Mouse (Mus musculus) spleen, postnatal 36 days (tissue): ENCODE measurements around the gene 4930524B15Rik.
"Not testable (repeated sequence)": the region's sequence is repeated elsewhere in the genome, so short reads cannot be mapped to it uniquely, and the experiment has no call there.

Experiments
- DNase-seq, 2 experiments: peaks; one replicate each; pipeline ENCODE4 v3.0.0; 2022; ENCODE audit warnings: low spot score in 2 of 2, mixed read lengths in 1 of 2

4930524B15Rik gene

DNA sequence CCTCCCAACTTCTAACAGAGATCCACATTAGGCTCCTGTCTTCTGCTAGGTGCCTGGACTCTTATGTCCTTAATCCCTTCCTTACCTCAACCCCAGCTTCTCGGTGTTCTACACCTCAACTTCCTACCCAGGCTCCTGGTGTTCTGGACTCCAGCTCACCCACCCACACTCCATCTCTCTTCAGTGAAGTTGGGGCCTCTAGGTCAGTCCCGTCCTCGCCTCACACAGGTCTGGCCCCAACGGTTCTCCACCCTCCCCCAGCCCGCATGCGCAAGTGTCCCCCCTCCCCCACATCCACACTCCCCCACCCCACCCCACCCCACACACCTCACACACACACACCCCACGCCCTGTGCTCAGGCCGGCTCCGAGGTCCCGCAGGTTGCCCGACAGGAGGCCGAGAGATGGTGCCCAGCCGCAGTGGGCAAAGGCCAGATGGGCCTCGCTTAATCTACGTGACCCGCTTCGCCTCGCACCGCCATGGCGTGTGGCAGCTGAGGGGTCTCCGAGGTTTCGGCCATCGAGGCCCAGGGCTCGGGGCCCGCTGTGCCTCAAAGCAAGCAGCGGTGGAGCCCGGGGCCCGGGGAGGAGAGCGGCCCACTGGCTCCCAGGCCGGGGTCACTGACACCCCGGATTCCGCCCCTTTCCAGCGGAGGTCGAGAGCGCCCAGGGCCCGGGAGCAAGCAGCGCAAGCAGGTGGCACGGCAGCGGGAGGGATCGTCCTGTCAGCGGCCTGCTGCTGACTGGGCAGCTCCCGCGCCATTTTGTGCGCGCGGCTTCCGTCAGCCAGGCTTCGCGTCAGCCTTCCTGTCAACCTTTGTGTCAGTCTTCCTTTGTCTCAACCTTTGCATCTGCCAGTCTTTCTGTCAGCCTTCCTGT is at the start of gene 4930524B15Rik:
4930524B15Rik (plus strand) TSS at position 337 of the 879 bp plus-strand sequence.
- no peak for DNase-seq

GRCm38 (mm10) chr11:31917769-31918168 is 47.6 kb upstream of the 4930524B15Rik start:
- no peak for DNase-seq

- no peak for DNase-seq
Measured at GRCm38 (mm10) chr11:31930051-31930450, 35.3 kb upstream of the 4930524B15Rik start.

DNA sequence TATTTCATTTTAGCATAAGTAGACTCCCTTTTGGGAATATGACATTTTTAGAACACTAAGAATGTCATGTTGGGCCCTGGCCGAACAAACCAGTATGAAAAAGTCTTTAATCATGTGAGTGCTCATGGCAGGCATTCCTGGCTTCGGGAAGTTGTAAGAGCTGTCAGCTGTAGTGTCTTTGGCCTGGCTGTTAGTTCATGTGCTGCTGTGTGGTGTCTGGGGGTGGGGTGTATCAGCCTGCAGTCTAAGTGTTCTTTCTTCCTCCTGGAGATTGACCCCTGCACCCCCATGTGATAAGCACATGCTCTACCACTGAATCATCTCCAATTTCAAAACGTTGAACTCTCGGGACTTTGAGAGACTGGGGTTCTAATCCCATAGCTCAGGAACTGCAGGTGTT is 29.7 kb upstream of the 4930524B15Rik start:
- DNase-seq: no peak

- no peak for DNase-seq
Measured at GRCm38 (mm10) chr11:31936910-31937525, 28.4 kb upstream of the 4930524B15Rik start.

DNA sequence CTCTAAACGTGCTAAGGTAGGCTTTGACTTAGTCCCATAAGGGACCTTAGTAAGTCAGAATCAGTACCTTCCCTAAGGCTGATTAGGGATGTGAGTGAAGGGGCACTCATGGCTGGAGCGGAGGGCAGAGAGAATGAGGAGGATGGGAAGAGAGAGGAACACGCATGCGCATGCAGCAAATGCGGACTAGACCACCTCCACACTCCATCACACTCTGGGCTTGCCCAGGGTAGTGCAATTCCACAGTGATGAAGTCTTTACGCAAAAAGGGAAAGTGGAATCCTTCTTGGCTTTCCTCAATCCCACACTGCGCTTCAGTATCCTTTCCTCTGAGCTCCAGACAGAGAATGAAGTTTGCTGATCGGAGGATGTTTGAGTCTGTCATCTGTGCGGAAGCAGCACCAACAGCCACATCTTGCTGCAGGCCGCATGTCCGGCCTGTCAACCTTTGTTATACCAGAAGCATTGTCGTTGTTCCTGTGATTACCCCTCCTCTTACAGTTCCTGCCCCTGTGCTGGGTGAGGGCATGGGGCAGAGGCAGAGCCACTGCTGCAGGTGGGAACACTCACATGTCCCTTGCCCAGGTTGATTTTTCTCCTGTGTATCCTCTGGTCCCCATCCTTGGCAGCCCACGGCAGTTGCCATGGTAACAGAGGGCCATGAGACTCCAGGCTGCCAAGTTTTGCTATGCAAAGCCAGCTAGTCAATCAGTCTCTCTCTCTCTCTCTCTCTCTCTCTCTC is 24.3 kb upstream of the 4930524B15Rik start:
- no peak for DNase-seq

- DNase-seq: no peak
Measured at GRCm38 (mm10) chr11:31941640-31942638, 23.5 kb upstream of the 4930524B15Rik start.

GRCm38 (mm10) chr11:31945471-31945870 is 19.9 kb upstream of the 4930524B15Rik start:
- DNase-seq: no peak

- DNase-seq: no peak
Measured at GRCm38 (mm10) chr11:31948462-31949330, 16.7 kb upstream of the 4930524B15Rik start.

GRCm38 (mm10) chr11:31949331-31949785 is 16.0 kb upstream of the 4930524B15Rik start:
- peak; percentile 33 to 65 for DNase-seq

GRCm38 (mm10) chr11:31960071-31960470 is 5.3 kb upstream of the 4930524B15Rik start:
- DNase-seq: no peak

GRCm38 (mm10) chr11:31963993-31964392 is 1.4 kb upstream of the 4930524B15Rik start:
- DNase-seq: no peak

DNA sequence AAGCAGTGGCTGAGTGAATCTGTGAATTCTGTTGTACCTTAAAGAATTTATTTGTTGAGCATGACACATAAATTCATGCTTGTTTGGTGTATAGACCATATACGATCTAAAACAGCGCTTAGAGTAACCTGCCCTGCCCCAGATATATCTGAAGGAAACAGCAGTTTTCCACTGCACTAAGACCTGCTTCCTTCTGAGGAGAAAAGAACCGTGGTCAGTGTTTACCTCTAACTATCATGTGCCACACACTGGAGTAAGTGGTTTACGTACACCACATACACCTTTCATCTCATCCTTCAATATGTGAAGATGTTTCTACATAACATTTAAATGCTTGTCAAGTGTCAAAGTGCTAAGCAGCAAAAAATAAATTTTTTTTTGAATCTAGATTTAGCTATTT is 8.7 kb downstream of the 4930524B15Rik start:
- DNase-seq: no peak

GRCm38 (mm10) chr11:31974826-31975225 is 9.4 kb downstream of the 4930524B15Rik start:
- no peak for DNase-seq

GRCm38 (mm10) chr11:31975678-31976077 is 10.3 kb downstream of the 4930524B15Rik start:
- DNase-seq: no peak

DNA sequence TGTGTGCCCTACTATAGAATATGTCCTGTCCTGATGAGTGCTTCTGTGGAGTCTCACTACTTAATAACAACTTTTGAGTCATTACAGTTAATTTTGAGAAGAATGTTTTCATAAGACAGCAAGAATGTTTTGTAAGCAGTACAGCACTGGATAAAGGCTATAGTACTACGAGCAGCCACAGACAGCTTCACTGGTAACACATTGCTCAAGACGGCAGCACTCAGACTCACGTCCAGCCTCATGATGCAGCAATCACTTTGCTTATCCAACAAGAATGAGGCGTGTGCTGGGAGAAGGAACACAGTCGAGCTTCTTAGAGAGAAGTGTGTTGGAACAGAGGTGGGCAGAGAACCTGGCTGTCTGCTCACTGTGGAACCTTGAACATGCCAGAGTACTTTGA is 10.7 kb downstream of the 4930524B15Rik start:
- DNase-seq: no peak

GRCm38 (mm10) chr11:31980089-31980488 is 14.7 kb downstream of the 4930524B15Rik start:
- DNase-seq: not testable (repeated sequence)

DNA sequence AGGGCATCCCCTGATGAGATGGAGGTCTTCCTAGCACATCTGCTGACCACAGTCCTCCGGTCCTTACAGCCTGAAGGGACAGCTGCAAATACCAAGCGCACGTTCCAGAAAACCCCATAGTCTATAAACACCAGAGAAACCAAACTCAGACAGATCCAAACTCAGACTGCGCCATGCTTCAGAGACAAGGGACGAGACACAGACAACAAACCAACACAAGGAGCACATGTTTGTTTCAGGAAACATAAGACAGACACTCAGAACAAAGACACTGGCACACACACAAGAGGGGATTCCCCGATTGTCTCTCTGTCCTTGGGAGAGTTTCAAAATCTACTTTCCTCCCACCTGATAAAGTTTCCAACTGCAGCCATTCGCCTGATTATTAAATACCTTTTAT is 16.4 kb downstream of the 4930524B15Rik start:
- no peak for DNase-seq

GRCm38 (mm10) chr11:31982247-31982943 is 17.0 kb downstream of the 4930524B15Rik start:
- DNase-seq: not testable (repeated sequence)
